Mouse (Mus musculus) heart, embryonic 12.5 days (tissue): Measurements from ENCODE around the gene Rinl. TPM values are rescaled to one million over a fixed set of nuclear protein-coding genes. Genes with fewer than 3 reads are reported as not detected.

Experiments
- ATAC-seq: fragments of 200-750 bp; cut with Nextera tagmentation; 2 replicates; pipeline ENCODE4 v1.8.0; 2017; ENCODE audit warnings: moderate TSS enrichment, moderate library complexity; ENCODE audit not compliant: insufficient number of reproducible peaks, low FRiP score
- H3K27ac ChIP-seq: fragments of 300-500 bp; sonication (generic); 2 replicates; pipeline ENCODE4 v1.5.1; 2016; ENCODE audit warnings: mild to moderate bottlenecking, moderate library complexity; ENCODE audit not compliant: poor library complexity, severe bottlenecking
- H3K27me3 ChIP-seq: fragments of 300-500 bp; sonication (generic); replicated peaks from 2 replicates; pipeline ENCODE4 v1.6.1; 2016; ENCODE audit warnings: mild to moderate bottlenecking, moderate library complexity
- H3K36me3 ChIP-seq: fragments of 300-500 bp; sonication (generic); 2 replicates; pipeline ENCODE4 v1.6.1; 2016; ENCODE audit warnings: mild to moderate bottlenecking, moderate library complexity
- H3K4me1 ChIP-seq: fragments of 300-500 bp; sonication (generic); replicated peaks from 2 replicates; pipeline ENCODE4 v1.6.1; 2016; ENCODE audit warnings: mild to moderate bottlenecking
- H3K4me2 ChIP-seq: fragments of 300-500 bp; sonication (generic); 2 replicates; pipeline ENCODE4 v1.6.1; 2016; ENCODE audit warnings: mild to moderate bottlenecking, moderate library complexity
- H3K4me3 ChIP-seq: fragments of 300-500 bp; sonication (generic); 2 replicates; pipeline ENCODE4 v1.5.1; 2016; ENCODE audit warnings: mild to moderate bottlenecking
- H3K9ac ChIP-seq: fragments of 300-500 bp; sonication (generic); 2 replicates; pipeline ENCODE4 v1.6.1; 2016; ENCODE audit warnings: mild to moderate bottlenecking, moderate library complexity
- H3K9me3 ChIP-seq: fragments of 300-500 bp; sonication (generic); replicated peaks from 2 replicates; pipeline ENCODE4 v1.6.1; 2016; ENCODE audit warnings: mild to moderate bottlenecking, moderate library complexity
- WGBS: fragments of 180-500 bp; shearing (Covaris S2); methylation state at CpG from one replicate; pipeline ENCODE4 v1.1.7; 2016; 5-methylcytosine and 5-hydroxymethylcytosine counted together
- polyA plus RNA-seq: library from polyadenylated mRNA; unstranded; fragments of >200 nt; fragmentation: Nextera tagmentation; extraction: Ambion mirVana; gene quantifications from 2 replicates; pipeline ENCODE4 v1.2.1, GENCODE M21; 2016

The Rinl gene
- polyA plus RNA-seq, 1 experiment from 2014 or later: 2.8 TPM

- no peak for ATAC-seq
- Histone ChIP-seq H3K4me3 (no peak overlapping the region), H3K4me2 (0 out of 2 replicates have a peak overlapping the region, but pooled peaks have one; percentile 7), H3K27ac (no peak overlapping the region; the same call in 1 of the 2 replicates), H3K9me3 (no peaks in the 10 kb centered on the region), H3K36me3 (peaks cover 97% of the 10 kb centered on the region), H3K9ac (peak overlapping the region; percentile 40; the same call in 1 of the 2 replicates), H3K4me1 (peaks cover 87% of the 10 kb centered on the region), H3K27me3 (no peaks in the 10 kb centered on the region)
- WGBS: 52% methylated on average over 6 of the region's 6 CpGs
These were observed 28.8 kb downstream of the Rinl start for GRCm38 (mm10) chr7:28817524-28817923.

DNA sequence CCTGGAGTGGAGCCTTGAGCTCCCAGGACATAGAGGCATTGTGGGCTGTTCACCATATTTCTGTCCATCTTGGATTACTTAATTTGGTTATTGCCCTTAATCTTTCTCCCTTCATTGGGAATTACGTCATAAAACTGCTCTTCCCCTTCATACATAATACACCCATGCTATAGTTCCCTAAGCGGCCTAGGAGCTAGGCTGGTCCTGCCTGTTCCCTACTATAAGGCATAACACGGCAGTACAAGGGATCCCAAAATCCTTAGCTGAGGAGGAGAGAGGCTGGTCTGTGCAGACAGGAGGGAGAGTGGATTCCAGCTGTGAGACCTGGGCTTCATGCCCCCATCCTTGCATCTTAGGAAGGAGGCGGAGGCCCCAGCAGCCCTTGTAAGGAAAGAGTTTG is 29.2 kb downstream of the Rinl start:
- no peak overlapping the region for H3K4me3 ChIP-seq

GRCm38 (mm10) chr7:28818436-28818835 is 29.7 kb downstream of the Rinl start:
- Histone ChIP-seq H3K27me3 (no peaks in the 10 kb centered on the region), H3K4me1 (peaks cover 78% of the 10 kb centered on the region), H3K4me3 (no peak overlapping the region), H3K36me3 (peaks cover 94% of the 10 kb centered on the region), H3K27ac (no peak overlapping the region; the same call in 1 of the 2 replicates), H3K9me3 (no peaks in the 10 kb centered on the region), H3K9ac (no peak overlapping the region), H3K4me2 (no peak overlapping the region)
- no peak for ATAC-seq
- 91% methylated on average over 18 of the region's 18 CpGs for WGBS

More for the DNA sequence above, 29.2 kb downstream of the Rinl start:
- peaks cover 97% of the 10 kb centered on the region for H3K36me3 ChIP-seq
- H3K9me3 ChIP-seq: no peaks in the 10 kb centered on the region
- H3K27ac ChIP-seq: no peak overlapping the region; the same call in none of the 2 replicates
- 0 out of 2 replicates have a peak overlapping the region, but pooled peaks have one; percentile 7 for H3K4me2 ChIP-seq
- peak overlapping the region; percentile 40; the same call in 1 of the 2 replicates for H3K9ac ChIP-seq
- no peaks in the 10 kb centered on the region for H3K27me3 ChIP-seq
- no peak for ATAC-seq
- WGBS: 80% methylated on average over 4 of the region's 4 CpGs
- H3K4me1 ChIP-seq: peaks cover 83% of the 10 kb centered on the region

- H3K4me3 ChIP-seq: no peak overlapping the region
These were observed 30.2 kb downstream of the Rinl start for GRCm38 (mm10) chr7:28818861-28819452.

DNA sequence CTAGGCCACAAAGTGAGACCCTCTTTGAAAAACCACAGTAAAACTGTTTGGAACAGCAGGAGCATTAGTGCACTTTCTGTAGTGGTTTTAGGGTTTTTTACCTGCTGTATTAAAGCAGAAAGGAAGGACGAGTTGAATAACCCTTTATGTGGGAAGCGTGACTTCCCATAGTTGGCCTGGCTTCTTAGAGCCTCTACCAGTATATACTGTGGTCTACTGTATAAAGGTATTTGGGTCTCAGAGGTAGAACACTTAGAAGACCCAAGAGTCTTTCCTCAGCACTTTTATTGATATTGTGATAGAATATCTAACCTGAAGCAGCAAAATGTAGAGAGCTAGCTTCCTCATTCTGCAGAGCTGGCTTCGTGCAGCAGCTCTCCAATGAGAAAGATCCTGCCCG is 30.8 kb downstream of the Rinl start:
- H3K36me3 ChIP-seq: peaks cover 83% of the 10 kb centered on the region
- peaks cover 67% of the 10 kb centered on the region for H3K4me1 ChIP-seq
- H3K4me3 ChIP-seq: no peak overlapping the region
- no peak for ATAC-seq
- H3K9ac ChIP-seq: 0 out of 2 replicates have a peak overlapping the region, but pooled peaks have one; percentile 45
- 89% methylated on average over 4 of the region's 4 CpGs for WGBS
- H3K27ac ChIP-seq: no peak overlapping the region
- no peaks in the 10 kb centered on the region for H3K27me3 ChIP-seq
- no peaks in the 10 kb centered on the region for H3K9me3 ChIP-seq
- no peak overlapping the region for H3K4me2 ChIP-seq

More at GRCm38 (mm10) chr7:28818861-28819452, 30.2 kb downstream of the Rinl start:
- peaks cover 89% of the 10 kb centered on the region for H3K36me3 ChIP-seq
- H3K9me3 ChIP-seq: no peaks in the 10 kb centered on the region
- H3K4me1 ChIP-seq: peaks cover 73% of the 10 kb centered on the region
- H3K27me3 ChIP-seq: no peaks in the 10 kb centered on the region
- H3K4me2 ChIP-seq: no peak overlapping the region
- ATAC-seq: no peak
- no peak overlapping the region for H3K9ac ChIP-seq
- H3K27ac ChIP-seq: no peak overlapping the region; the same call in 1 of the 2 replicates
- WGBS: 67% methylated on average over 4 of the region's 4 CpGs

- H3K4me1 ChIP-seq: peaks cover 60% of the 10 kb centered on the region
- no peak for ATAC-seq
- H3K27ac ChIP-seq: peak overlapping the region; percentile 52
These were observed 31.8 kb downstream of the Rinl start for GRCm38 (mm10) chr7:28820358-28821260.

DNA sequence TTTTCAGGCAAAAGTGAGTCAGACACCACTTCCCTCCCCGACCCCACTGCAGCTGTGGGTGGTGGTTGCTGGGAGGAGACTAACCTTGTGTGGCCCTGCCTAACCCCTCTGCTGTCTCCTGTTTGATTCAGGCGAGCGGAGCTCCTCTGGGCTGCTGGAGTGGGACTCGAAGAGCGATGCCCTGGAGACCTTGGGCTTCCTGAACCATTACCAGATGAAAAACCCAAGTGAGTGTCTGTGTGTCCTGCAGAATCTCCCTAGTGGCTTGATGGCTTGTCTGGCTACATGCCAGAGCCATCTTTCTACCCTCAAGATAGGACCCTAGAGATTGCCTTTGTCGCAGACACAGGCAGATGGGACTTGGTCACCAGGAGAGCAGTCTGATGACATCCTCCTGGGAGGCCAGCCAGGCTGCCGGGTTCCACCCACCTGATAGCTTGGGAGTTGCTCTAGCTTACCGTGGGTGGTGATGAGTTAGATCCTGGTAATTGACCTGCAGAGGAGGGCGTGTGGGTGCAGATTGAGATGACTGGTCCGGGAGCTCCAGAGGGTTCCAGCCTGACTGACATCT is 32.6 kb downstream of the Rinl start:
- ATAC-seq: no peak
- 60% methylated on average over 10 of the region's 10 CpGs for WGBS
- H3K27me3 ChIP-seq: no peaks in the 10 kb centered on the region
- no peak overlapping the region for H3K4me2 ChIP-seq
- H3K9me3 ChIP-seq: no peaks in the 10 kb centered on the region
- H3K36me3 ChIP-seq: peaks cover 65% of the 10 kb centered on the region
- H3K4me1 ChIP-seq: peaks cover 60% of the 10 kb centered on the region
- no peak overlapping the region for H3K4me3 ChIP-seq
- H3K27ac ChIP-seq: peak overlapping the region; percentile 52; the same call in 1 of the 2 replicates
- H3K9ac ChIP-seq: 0 out of 2 replicates have a peak overlapping the region, but pooled peaks have one; percentile 30

More at GRCm38 (mm10) chr7:28820358-28821260, 31.8 kb downstream of the Rinl start:
- Histone ChIP-seq H3K4me3 (no peak overlapping the region), H3K4me2 (no peak overlapping the region), H3K36me3 (peaks cover 72% of the 10 kb centered on the region), H3K27me3 (no peaks in the 10 kb centered on the region), H3K9ac (peak overlapping the region; percentile 39; the same call in 1 of the 2 replicates), H3K9me3 (no peaks in the 10 kb centered on the region)
- 71% methylated on average over 12 of the region's 12 CpGs for WGBS

- Histone ChIP-seq H3K36me3 (peaks cover 56% of the 10 kb centered on the region), H3K4me3 (no peak overlapping the region), H3K4me1 (peaks cover 53% of the 10 kb centered on the region), H3K9me3 (no peaks in the 10 kb centered on the region), H3K4me2 (no peak overlapping the region), H3K27me3 (no peaks in the 10 kb centered on the region), H3K27ac (peak overlapping the region; percentile 18; the same call in 1 of the 2 replicates), H3K9ac (no peak overlapping the region)
- 85% methylated on average over 1 of the region's 1 CpGs for WGBS
- ATAC-seq: no peak
These were observed 33.8 kb downstream of the Rinl start for GRCm38 (mm10) chr7:28822556-28822955.

- Histone ChIP-seq H3K4me3 (no peak overlapping the region), H3K9ac (no peak overlapping the region), H3K4me2 (no peak overlapping the region), H3K27ac (peak overlapping the region; percentile 25; the same call in 1 of the 2 replicates), H3K27me3 (no peaks in the 10 kb centered on the region), H3K36me3 (peaks cover 50% of the 10 kb centered on the region), H3K9me3 (no peaks in the 10 kb centered on the region), H3K4me1 (peaks cover 47% of the 10 kb centered on the region)
- ATAC-seq: no peak
- WGBS: 53% methylated on average over 10 of the region's 10 CpGs
These were observed 34.5 kb downstream of the Rinl start for GRCm38 (mm10) chr7:28822993-28823903.

DNA sequence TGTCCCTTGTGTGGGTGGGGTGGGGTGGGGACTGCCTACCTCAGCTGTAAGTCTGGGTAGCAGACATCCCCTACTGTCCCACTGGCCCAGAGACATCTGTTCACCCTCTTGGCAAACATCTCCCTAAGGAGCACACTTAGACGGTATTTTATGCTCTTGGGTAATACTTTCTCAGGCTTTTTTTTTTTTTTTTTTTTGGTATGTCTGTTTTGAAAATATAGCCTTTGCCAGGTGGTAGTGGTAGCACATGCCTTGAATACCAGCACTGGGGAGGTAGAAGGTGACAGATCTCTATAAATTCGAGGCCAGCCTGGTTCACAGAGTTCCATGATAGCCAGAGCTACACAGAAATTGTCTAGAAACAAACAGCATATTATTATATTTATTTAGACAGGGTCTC is 35.2 kb downstream of the Rinl start:
- peaks cover 46% of the 10 kb centered on the region for H3K36me3 ChIP-seq
- no peak overlapping the region for H3K9ac ChIP-seq
- 69% methylated on average over 2 of the region's 2 CpGs for WGBS
- no peaks in the 10 kb centered on the region for H3K27me3 ChIP-seq
- H3K4me3 ChIP-seq: no peak overlapping the region
- no peak for ATAC-seq
- peaks cover 40% of the 10 kb centered on the region for H3K4me1 ChIP-seq
- H3K4me2 ChIP-seq: no peak overlapping the region
- peak overlapping the region; percentile 78; the same call in 1 of the 2 replicates for H3K27ac ChIP-seq
- no peaks in the 10 kb centered on the region for H3K9me3 ChIP-seq
